Mouse (Mus musculus): Measurements from ENCODE around the gene Kcnip2. TPM values are rescaled to one million over a fixed set of nuclear protein-coding genes. Genes with fewer than 3 reads are reported as not detected.

Gene Kcnip2
- 1.1 and 1.4 TPM in 2 replicates for polyA plus RNA-seq (2016; fragmentation: Nextera tagmentation; extraction: Ambion mirVana)

DNA sequence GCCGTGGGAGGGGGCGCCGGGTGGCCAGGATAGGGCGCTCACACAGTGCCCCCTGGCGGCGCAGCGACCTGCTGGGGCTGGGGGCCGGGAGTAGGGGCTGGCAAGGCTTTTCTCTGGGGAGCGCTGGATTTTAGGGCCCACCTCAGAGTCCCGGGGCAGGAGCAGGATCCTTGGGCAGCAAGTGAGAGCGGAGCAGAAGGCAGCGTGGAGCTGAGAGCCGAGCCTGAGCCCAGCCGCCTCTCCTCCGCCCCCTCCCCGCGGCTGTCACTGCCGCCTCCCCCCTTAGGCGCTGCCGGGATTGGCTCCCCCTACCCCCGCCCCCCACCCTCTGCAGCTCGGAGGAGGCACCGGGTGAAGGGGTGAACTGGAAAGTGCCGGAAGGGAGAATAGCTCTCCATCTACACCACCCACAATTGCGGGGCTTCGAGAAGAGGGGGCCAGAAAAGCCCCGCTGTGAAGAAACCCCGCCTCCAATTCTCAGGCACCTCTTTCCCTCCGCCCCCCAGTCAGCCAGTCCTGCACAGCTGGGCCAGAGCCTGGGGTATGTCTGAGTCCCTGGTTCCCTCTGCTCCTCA is at the start of gene Kcnip2:
Kcnip2 (minus strand) TSS at position 231 of the 575 bp plus-strand sequence.
- WGBS = under 1% methylated on average over 24 of the region's 29 CpGs
- peak within 1 kb of the TSS; percentile 88 for H3K4me2 ChIP-seq (replicated peaks)
- peak; percentile 62 for ATAC-seq (ENCODE audit: insufficient number of reproducible peaks, insufficient read depth, low FRiP score, low TSS enrichment)
- H3K36me3 ChIP-seq = peaks cover 4% of the 10 kb centered on the region
- H3K9ac ChIP-seq = peak within 1 kb of the TSS; percentile 45
- H3K4me1 ChIP-seq = peaks cover 38% of the 10 kb centered on the region
- H3K4me3 ChIP-seq = peak within 1 kb of the TSS; percentile 37
- no peaks in the 10 kb centered on the region for H3K9me3 ChIP-seq
- peak within 1 kb of the TSS; percentile 17; the same call in 1 of the 2 replicates for H3K27ac ChIP-seq
- H3K27me3 ChIP-seq = peaks cover 41% of the 10 kb centered on the region

DNA sequence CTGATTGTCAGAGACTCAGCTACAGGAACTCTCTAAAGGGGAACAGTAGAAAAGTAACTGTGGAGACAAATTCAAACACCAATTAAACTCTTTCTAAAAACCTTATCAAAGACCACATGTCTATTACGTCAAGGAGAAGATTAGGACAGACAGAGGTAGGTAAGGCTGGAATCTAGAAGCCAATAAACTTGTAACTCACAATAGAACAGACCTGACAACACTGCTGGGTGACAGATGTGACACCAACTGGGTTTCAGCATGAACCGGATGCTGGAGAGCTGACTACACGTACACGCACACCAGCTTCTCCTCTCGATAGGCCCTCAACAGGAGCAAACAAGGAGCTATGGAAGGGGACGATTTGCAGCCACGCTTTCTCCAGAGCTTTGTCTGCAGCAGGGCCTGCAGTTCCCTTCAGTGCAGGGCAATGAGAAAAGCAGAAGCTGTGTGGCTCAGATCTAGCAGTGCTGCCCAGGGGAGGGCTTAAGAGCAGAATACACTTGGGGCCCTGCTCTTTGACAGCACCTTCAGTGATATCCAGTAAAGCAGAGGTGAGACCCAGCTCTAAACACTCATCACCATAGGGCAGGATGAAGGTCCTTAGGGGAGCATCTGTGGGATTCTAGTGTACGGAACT is 39.5 kb upstream of the Kcnip2 start:
- Histone ChIP-seq H3K4me2 (replicated peaks) (no peak overlapping the region), H3K9me3 (no peaks in the 10 kb centered on the region), H3K27ac (no peak overlapping the region), H3K4me1 (no peaks in the 10 kb centered on the region), H3K36me3 (no peaks in the 10 kb centered on the region), H3K27me3 (no peaks in the 10 kb centered on the region), H3K9ac (no peak overlapping the region), H3K4me3 (no peak overlapping the region)
- ATAC-seq (ENCODE audit: insufficient number of reproducible peaks, insufficient read depth, low FRiP score, low TSS enrichment) = no peak
- 73% methylated on average over 8 of the region's 8 CpGs for WGBS

DNA sequence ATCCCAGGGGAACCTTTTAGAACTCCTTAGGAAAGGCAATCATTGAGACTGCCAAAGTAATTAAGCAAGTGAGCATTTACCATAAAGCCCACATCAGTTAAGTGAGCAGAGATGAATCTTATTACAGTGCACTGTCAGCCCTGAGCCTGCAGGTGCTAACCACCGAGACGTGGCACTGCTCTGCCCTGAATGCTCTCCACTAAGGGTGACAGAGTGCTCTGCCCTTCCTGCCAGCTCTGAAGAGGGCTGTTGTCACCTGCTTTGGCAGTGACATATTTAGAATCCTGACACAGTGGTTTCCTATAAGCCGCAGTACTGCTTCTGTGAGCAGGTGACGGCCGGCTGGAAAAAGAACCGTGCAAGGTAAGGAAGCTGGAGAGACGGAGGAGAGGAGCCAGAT is 38.7 kb upstream of the Kcnip2 start:
- Histone ChIP-seq H3K27ac (no peak overlapping the region), H3K36me3 (no peaks in the 10 kb centered on the region), H3K4me1 (no peaks in the 10 kb centered on the region), H3K27me3 (no peaks in the 10 kb centered on the region), H3K9ac (no peak overlapping the region), H3K4me3 (no peak overlapping the region), H3K9me3 (no peaks in the 10 kb centered on the region), H3K4me2 (replicated peaks) (no peak overlapping the region)
- ATAC-seq (ENCODE audit: insufficient number of reproducible peaks, insufficient read depth, low FRiP score, low TSS enrichment) = no peak
- WGBS = 82% methylated on average over 7 of the region's 7 CpGs

DNA sequence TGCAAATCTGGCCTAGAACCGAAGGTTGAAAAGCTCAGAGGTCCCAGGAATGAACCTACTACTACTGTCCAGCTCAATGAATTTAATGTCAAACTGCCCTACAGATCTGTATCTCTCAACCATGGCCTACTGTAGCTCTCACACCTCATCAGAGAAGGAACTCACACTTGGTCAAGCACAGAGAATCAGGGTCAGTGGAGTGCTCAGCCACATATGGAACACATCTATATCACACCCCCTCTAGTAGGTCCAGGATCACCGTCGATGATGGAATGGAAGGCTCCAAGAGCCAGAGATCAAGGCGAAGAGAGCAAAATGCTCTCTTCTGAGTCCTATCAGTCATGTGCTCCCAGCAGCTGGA is 31.9 kb upstream of the Kcnip2 start:
- no peak overlapping the region for H3K4me2 ChIP-seq (replicated peaks)
- H3K27ac ChIP-seq = peak overlapping the region; percentile 79
- H3K36me3 ChIP-seq = no peaks in the 10 kb centered on the region
- WGBS = 54% methylated on average over 4 of the region's 4 CpGs
- no peaks in the 10 kb centered on the region for H3K9me3 ChIP-seq
- no peaks in the 10 kb centered on the region for H3K27me3 ChIP-seq
- H3K4me3 ChIP-seq = no peak overlapping the region
- H3K4me1 ChIP-seq = peaks cover 13% of the 10 kb centered on the region
- ATAC-seq (ENCODE audit: insufficient number of reproducible peaks, insufficient read depth, low FRiP score, low TSS enrichment) = no peak
- no peak overlapping the region for H3K9ac ChIP-seq

DNA sequence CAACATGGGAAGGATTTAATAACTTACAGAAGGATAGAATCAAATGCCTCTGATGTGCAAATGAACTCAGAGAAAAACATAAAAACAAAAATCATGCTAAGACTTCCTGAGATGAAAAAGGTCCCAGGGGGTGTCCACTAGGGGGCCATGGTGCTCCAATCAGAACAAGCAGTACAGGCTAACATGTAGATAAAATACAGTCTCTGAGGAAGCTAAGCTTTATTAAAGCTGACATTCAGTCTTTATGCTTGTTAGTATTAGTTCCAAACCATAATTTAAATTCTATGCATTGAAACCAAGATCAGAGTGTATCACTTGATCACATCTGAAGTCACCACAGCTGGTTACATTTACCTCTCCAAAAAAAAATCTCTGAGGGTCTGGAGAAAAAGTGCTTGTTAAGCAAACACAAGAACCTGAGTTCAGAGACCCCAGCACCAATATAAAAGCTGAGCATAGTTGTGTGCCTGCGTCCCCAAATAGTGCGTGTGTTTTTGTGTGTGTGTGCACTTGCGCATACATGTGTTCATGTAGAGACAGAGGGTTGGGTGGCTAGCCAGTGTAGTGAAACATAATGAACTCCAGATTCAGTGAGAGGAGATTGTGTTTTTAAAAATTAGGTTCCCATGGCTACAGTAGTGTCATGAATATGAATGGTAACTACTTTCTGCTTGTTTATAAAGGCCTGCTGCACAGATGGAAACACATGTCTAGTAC is 31.3 kb upstream of the Kcnip2 start:
- no peak overlapping the region for H3K4me2 ChIP-seq (replicated peaks)
- no peaks in the 10 kb centered on the region for H3K36me3 ChIP-seq
- no peaks in the 10 kb centered on the region for H3K27me3 ChIP-seq
- peaks cover 13% of the 10 kb centered on the region for H3K4me1 ChIP-seq
- no peaks in the 10 kb centered on the region for H3K9me3 ChIP-seq
- no peak overlapping the region for H3K9ac ChIP-seq
- H3K4me3 ChIP-seq = no peak overlapping the region
- 45% methylated on average over 3 of the region's 3 CpGs for WGBS
- ATAC-seq (ENCODE audit: insufficient number of reproducible peaks, insufficient read depth, low FRiP score, low TSS enrichment) = peak; percentile 60; the same call in 1 of the 2 replicates
- peak overlapping the region; percentile 79 for H3K27ac ChIP-seq

DNA sequence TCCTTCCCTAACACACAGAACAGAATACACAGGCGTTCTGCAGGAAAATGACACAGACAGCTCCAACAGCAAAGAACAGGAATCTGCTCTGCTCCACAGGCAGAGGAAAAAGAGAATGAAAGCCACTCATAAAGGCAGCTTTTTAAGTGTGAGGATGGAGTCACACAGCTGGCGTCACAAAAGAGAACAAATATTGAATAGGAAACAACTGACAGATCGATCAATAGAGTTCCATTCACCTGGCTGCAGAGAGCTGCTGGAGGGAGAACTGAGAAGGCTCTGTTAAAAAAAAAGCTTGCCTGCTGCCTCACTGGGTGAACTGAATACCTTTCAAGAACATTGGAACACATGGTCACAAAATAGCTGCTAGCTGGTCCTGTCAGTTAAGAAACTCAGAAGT is 28.3 kb upstream of the Kcnip2 start:
- H3K27me3 ChIP-seq = no peaks in the 10 kb centered on the region
- no peak overlapping the region for H3K4me2 ChIP-seq (replicated peaks)
- ATAC-seq (ENCODE audit: insufficient number of reproducible peaks, insufficient read depth, low FRiP score, low TSS enrichment) = no peak
- H3K27ac ChIP-seq = no peak overlapping the region
- H3K4me3 ChIP-seq = no peak overlapping the region
- H3K36me3 ChIP-seq = no peaks in the 10 kb centered on the region
- no peak overlapping the region for H3K9ac ChIP-seq
- H3K4me1 ChIP-seq = peaks cover 13% of the 10 kb centered on the region
- no peaks in the 10 kb centered on the region for H3K9me3 ChIP-seq
- 64% methylated on average over 3 of the region's 3 CpGs for WGBS

DNA sequence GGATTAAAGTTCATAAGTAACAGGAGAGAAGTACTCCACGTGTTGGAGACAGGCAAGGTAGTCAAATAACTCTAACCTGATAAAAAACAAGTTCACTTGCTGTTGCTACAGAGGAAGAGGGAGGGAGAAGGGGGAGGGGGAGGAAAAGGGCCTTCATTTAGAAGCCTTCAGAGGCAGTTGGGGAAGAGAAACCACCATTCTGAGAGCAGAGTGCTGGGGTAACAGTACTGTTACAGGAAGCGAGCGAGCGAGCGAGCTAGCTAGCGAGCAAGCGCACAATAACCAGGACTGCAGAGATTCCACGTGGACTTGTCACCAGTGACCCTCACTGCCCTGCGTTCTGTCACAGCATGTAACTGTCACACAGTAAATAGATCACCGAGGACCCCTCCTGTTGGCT is 27.6 kb upstream of the Kcnip2 start:
- WGBS = 44% methylated on average over 10 of the region's 10 CpGs
- Histone ChIP-seq H3K4me1 (peaks cover 13% of the 10 kb centered on the region), H3K27me3 (no peaks in the 10 kb centered on the region), H3K4me2 (replicated peaks) (no peak overlapping the region), H3K9ac (no peak overlapping the region), H3K4me3 (no peak overlapping the region), H3K36me3 (no peaks in the 10 kb centered on the region), H3K9me3 (no peaks in the 10 kb centered on the region), H3K27ac (no peak overlapping the region)
- ATAC-seq (ENCODE audit: insufficient number of reproducible peaks, insufficient read depth, low FRiP score, low TSS enrichment) = no peak

DNA sequence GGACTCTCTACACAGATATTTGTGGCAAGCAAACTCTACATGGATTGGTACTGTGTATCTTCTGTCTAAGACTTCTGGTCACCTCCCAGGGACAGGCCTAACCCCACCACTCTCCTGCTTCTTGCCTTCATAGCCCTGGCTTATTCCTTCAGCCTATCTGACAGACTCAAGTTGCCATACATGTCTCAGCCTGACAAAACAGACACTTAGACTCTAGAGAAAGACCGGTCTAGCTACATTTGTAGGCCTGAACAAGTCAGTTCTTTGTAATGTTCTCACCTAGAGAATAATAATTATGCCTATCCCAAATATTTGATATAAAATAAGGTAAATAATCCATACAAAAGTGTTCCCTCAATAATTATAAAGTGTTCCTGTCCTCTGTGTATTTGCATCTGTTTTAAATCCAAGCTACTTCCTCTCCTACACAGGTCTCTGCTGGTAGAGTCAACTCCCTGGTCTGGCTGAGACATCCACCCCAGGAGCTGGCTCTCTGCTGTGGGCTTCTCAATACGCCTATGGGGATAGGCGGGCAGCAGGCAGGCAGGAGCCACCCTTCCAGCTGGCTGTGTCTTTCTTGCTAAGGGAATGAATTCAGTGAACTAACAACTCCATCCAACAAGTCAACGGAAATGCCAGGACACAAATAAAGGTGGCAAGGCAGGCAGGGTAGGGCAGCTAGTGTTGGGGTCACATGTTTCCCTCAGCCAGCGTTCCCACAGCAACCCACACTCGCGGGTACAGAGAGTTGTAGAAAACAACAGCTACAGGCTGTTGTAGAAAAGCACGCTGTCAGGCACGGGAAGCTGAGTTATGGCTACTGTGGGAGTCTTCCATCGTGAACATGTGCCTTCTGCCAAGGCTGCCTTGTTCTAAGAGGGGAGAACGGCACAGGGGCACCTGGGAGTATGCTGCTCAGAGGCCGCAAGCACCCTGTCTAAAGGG is 21.5 kb upstream of the Kcnip2 start:
- peak overlapping the region; percentile 65 for H3K27ac ChIP-seq
- 84% methylated on average over 12 of the region's 12 CpGs for WGBS
- no peak overlapping the region for H3K4me2 ChIP-seq (replicated peaks)

DNA sequence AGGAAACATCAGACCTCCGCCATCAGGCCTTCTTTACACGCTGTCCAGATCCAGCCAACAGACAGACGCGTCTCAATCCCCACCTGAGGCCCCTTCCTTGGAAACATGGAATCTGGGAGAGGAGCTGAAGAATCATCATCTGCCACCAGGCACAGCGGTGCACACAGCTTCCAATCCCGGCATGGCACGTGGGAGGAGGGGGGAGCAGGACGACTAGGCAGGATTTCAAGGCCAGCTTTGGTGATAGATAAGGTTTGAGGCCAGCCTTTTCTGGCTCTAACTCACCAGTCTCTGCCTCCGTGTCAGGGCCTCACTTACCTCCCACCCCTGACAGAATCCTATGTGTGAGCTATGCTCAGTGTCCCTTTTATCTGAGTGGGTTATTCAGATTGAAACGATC is 19.6 kb upstream of the Kcnip2 start:
- peaks cover 4% of the 10 kb centered on the region; the same call in 1 of the 2 replicates for H3K4me1 ChIP-seq
- no peak for ATAC-seq (ENCODE audit: insufficient number of reproducible peaks, insufficient read depth, low FRiP score, low TSS enrichment)
- no peak overlapping the region for H3K4me3 ChIP-seq
- H3K9me3 ChIP-seq = no peaks in the 10 kb centered on the region
- H3K4me2 ChIP-seq (replicated peaks) = no peak overlapping the region
- H3K27me3 ChIP-seq = no peaks in the 10 kb centered on the region
- no peak overlapping the region for H3K9ac ChIP-seq
- H3K36me3 ChIP-seq = no peaks in the 10 kb centered on the region
- H3K27ac ChIP-seq = no peak overlapping the region
- WGBS = 85% methylated on average over 10 of the region's 10 CpGs

More for the DNA sequence above, 21.5 kb upstream of the Kcnip2 start:
- ATAC-seq (ENCODE audit: insufficient number of reproducible peaks, insufficient read depth, low FRiP score, low TSS enrichment) = no peak
- Histone ChIP-seq H3K4me1 (no peaks in the 10 kb centered on the region; the same call in 1 of the 2 replicates), H3K9ac (no peak overlapping the region), H3K27me3 (no peaks in the 10 kb centered on the region), H3K36me3 (no peaks in the 10 kb centered on the region), H3K4me3 (no peak overlapping the region), H3K9me3 (no peaks in the 10 kb centered on the region)

DNA sequence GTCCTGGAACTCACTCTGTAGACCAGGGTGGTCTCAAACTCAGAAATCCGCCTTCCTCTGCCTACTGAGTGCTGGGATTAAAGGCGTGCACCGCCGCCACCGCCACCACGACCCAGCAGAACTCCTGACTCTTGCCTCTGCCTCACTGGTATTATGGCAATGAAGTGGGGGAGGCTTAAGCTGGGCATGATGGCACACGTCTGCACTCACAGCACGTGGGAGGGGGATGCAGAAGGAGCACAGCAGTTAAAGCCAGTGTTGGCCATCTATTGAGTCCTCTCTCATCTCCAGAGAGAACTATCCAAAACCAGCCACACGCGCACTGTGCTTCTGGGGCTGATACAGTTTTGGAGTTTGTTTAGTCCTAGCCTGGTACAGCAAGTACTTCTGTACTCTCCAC is 17.8 kb upstream of the Kcnip2 start:
- Histone ChIP-seq H3K27me3 (no peaks in the 10 kb centered on the region), H3K4me2 (replicated peaks) (no peak overlapping the region), H3K4me1 (peaks cover 4% of the 10 kb centered on the region; the same call in 1 of the 2 replicates), H3K36me3 (no peaks in the 10 kb centered on the region), H3K4me3 (no peak overlapping the region), H3K9ac (no peak overlapping the region), H3K27ac (no peak overlapping the region), H3K9me3 (no peaks in the 10 kb centered on the region)
- WGBS = 82% methylated on average over 10 of the region's 10 CpGs
- no peak for ATAC-seq (ENCODE audit: insufficient number of reproducible peaks, insufficient read depth, low FRiP score, low TSS enrichment)

DNA sequence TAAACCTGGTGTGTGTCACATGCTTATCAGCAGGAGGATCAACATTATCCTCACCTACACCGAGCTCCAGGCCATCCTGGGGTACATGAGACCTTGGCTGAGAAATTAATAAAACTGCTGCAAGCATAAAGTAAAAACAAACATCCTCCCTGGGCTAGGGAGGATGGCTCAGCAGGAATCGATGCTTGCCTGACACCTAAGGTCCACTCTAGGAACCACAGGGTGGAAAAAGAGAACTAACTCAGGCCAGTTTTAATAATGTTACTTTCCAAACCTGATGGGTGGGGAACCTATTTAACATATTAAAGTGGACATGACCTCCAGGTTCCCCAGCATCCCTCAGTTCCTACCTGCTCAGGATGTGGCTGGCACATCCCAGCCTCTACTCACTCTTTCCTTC is 14.8 kb upstream of the Kcnip2 start:
- Histone ChIP-seq H3K4me3 (no peak overlapping the region), H3K36me3 (0 out of 2 replicates have a peak, but pooled peaks cover 6% of the 10 kb centered on the region), H3K27ac (no peak overlapping the region), H3K27me3 (no peaks in the 10 kb centered on the region), H3K9me3 (no peaks in the 10 kb centered on the region), H3K9ac (no peak overlapping the region), H3K4me1 (peaks cover 4% of the 10 kb centered on the region; the same call in 1 of the 2 replicates), H3K4me2 (replicated peaks) (no peak overlapping the region)
- no peak for ATAC-seq (ENCODE audit: insufficient number of reproducible peaks, insufficient read depth, low FRiP score, low TSS enrichment)
- WGBS = 53% methylated on average over 2 of the region's 2 CpGs

Data from embryonic facial prominence, embryonic 12.5 days (tissue).